Mouse (Mus musculus) lung, embryonic 14.5 days (tissue): Measurements from ENCODE around the gene Pglyrp1. TPM values are rescaled to one million over a fixed set of nuclear protein-coding genes. Genes with fewer than 3 reads are reported as not detected.

ENCODE experiments used
- ATAC-seq: fragments of 200-750 bp; cut with Nextera tagmentation; 2 replicates; pipeline ENCODE4 v1.8.0; 2017; ENCODE audit warnings: mild to moderate bottlenecking, moderate TSS enrichment, moderate library complexity; ENCODE audit not compliant: insufficient read depth
- DNase-seq: peaks from one replicate; pipeline ENCODE4 v3.0.0-alpha.2; 2015
- H3K27ac ChIP-seq: fragments of 300-500 bp; sonication (generic); 2 replicates; pipeline ENCODE4 v1.5.1; 2014; ENCODE audit warnings: low read depth, mild to moderate bottlenecking, moderate library complexity
- H3K27me3 ChIP-seq: fragments of 300-500 bp; sonication (generic); 2 replicates; pipeline ENCODE4 v1.6.1; 2014; ENCODE audit warnings: low read length, control low read depth; ENCODE audit not compliant: insufficient read depth
- H3K36me3 ChIP-seq: fragments of 300-500 bp; sonication (generic); 2 replicates; pipeline ENCODE4 v1.6.1; 2014; ENCODE audit warnings: control low read depth; ENCODE audit not compliant: insufficient read depth
- H3K4me1 ChIP-seq: fragments of 300-500 bp; sonication (generic); 2 replicates; pipeline ENCODE4 v1.6.1; 2014; ENCODE audit warnings: antibody characterized with exemption, control low read depth; ENCODE audit not compliant: insufficient read depth
- H3K4me2 ChIP-seq: fragments of 300-500 bp; sonication (generic); 2 replicates; pipeline ENCODE4 v1.6.1; 2014; ENCODE audit warnings: mild to moderate bottlenecking
- H3K4me3 ChIP-seq: fragments of 300-500 bp; sonication (generic); 2 replicates; pipeline ENCODE4 v1.5.1; 2014; ENCODE audit warnings: low read depth, low read length
- H3K9ac ChIP-seq: fragments of 300-500 bp; sonication (generic); 2 replicates; pipeline ENCODE4 v1.6.1; 2014
- H3K9me3 ChIP-seq: fragments of 300-500 bp; sonication (generic); 2 replicates; pipeline ENCODE4 v1.6.1; 2016; ENCODE audit warnings: low read depth, low read length, control low read depth
- CTCF ChIP-seq: IDR thresholded peaks from 2 replicates; pipeline ENCODE4 v1.5.1; 2016; ENCODE audit warnings: antibody characterized with exemption, low read depth
- WGBS: fragments of 180-500 bp; shearing (Covaris S2); extraction: QIAGEN DNeasy Blood & Tissue Kit; methylation state at CpG from one replicate; pipeline ENCODE4 v1.1.7; 2014; 5-methylcytosine and 5-hydroxymethylcytosine counted together
- polyA plus RNA-seq: library from polyadenylated mRNA; unstranded; fragments of >200 nt; fragmentation: Nextera tagmentation; extraction: Ambion mirVana; gene quantifications from 2 replicates; pipeline ENCODE4 v1.2.1, GENCODE M21; 2014

The Pglyrp1 gene
- polyA plus RNA-seq, 1 experiment from 2014 or later: 2.6 TPM

GRCm38 (mm10) chr7:18884745-18885422, 13.8 kb downstream of the Pglyrp1 start:
- no peak for DNase-seq
- H3K36me3 ChIP-seq: 0 out of 2 replicates have a peak, but pooled peaks cover 2% of the 10 kb centered on the region
- H3K4me2 ChIP-seq: no peak overlapping the region
- H3K9me3 ChIP-seq: no peaks in the 10 kb centered on the region
- no peaks in the 10 kb centered on the region for H3K4me1 ChIP-seq
- H3K4me3 ChIP-seq: no peak overlapping the region
- TF ChIP-seq CTCF: no peak
- peak overlapping the region; percentile 12; the same call in 1 of the 2 replicates for H3K27ac ChIP-seq
- ATAC-seq: peak; percentile 33; the same call in 1 of the 2 replicates
- WGBS: 50% methylated on average over 13 of the region's 13 CpGs
- no peak overlapping the region; the same call in 1 of the 2 replicates for H3K9ac ChIP-seq
- no peaks in the 10 kb centered on the region for H3K27me3 ChIP-seq

- no peak for TF ChIP-seq CTCF
- ATAC-seq (no peak), DNase-seq (no peak)
- Histone ChIP-seq H3K4me2 (no peak overlapping the region), H3K4me3 (no peak overlapping the region), H3K4me1 (no peaks in the 10 kb centered on the region), H3K27ac (no peak overlapping the region), H3K27me3 (no peaks in the 10 kb centered on the region), H3K36me3 (0 out of 2 replicates have a peak, but pooled peaks cover 2% of the 10 kb centered on the region), H3K9ac (no peak overlapping the region), H3K9me3 (no peaks in the 10 kb centered on the region)
- WGBS: 92% methylated on average over 1 of the region's 1 CpGs
Observed at GRCm38 (mm10) chr7:18886963-18887362, 15.8 kb downstream of the Pglyrp1 start.

- H3K27me3 ChIP-seq: peaks cover 8% of the 10 kb centered on the region
- H3K4me3 ChIP-seq: no peak overlapping the region
- peaks cover 9% of the 10 kb centered on the region for H3K4me1 ChIP-seq
- no peak for TF ChIP-seq CTCF
- ATAC-seq (no peak), DNase-seq (no peak)
- H3K9me3 ChIP-seq: no peaks in the 10 kb centered on the region
- no peak overlapping the region for H3K9ac ChIP-seq
- 0 out of 2 replicates have a peak, but pooled peaks cover 2% of the 10 kb centered on the region for H3K36me3 ChIP-seq
- H3K4me2 ChIP-seq: no peak overlapping the region
- 91% methylated on average over 8 of the region's 8 CpGs for WGBS
- H3K27ac ChIP-seq: no peak overlapping the region
Observed at GRCm38 (mm10) chr7:18890848-18891247, 19.7 kb downstream of the Pglyrp1 start.

- Histone ChIP-seq H3K36me3 (0 out of 2 replicates have a peak, but pooled peaks cover 2% of the 10 kb centered on the region), H3K9ac (peak overlapping the region; percentile 27; the same call in 1 of the 2 replicates), H3K4me2 (peak overlapping the region; percentile 76), H3K9me3 (no peaks in the 10 kb centered on the region), H3K4me1 (peaks cover 9% of the 10 kb centered on the region), H3K27me3 (peaks cover 8% of the 10 kb centered on the region), H3K4me3 (peak overlapping the region; percentile 31), H3K27ac (no peak overlapping the region)
- ATAC-seq (peak; percentile 50), DNase-seq (peak; percentile 95)
- TF ChIP-seq CTCF: peak; percentile 99
- 18% methylated on average over 33 of the region's 33 CpGs for WGBS
Observed at GRCm38 (mm10) chr7:18891872-18892599, 20.9 kb downstream of the Pglyrp1 start.

- Histone ChIP-seq H3K9me3 (no peaks in the 10 kb centered on the region), H3K4me1 (peaks cover 9% of the 10 kb centered on the region), H3K4me3 (peak overlapping the region; percentile 31; the same call in 1 of the 2 replicates), H3K36me3 (peaks cover 6% of the 10 kb centered on the region; the same call in 1 of the 2 replicates), H3K9ac (no peak overlapping the region), H3K27me3 (peaks cover 8% of the 10 kb centered on the region), H3K4me2 (peak overlapping the region; percentile 76), H3K27ac (no peak overlapping the region)
- ATAC-seq: peak; percentile 23; the same call in 1 of the 2 replicates
- WGBS: 28% methylated on average over 27 of the region's 27 CpGs
- DNase-seq: no peak
- no peak for TF ChIP-seq CTCF
Observed at GRCm38 (mm10) chr7:18893009-18893408, 21.9 kb downstream of the Pglyrp1 start.

- peaks cover 9% of the 10 kb centered on the region; the same call in 1 of the 2 replicates for H3K36me3 ChIP-seq
- peak overlapping the region; percentile 50 for H3K9ac ChIP-seq
- peak overlapping the region; percentile 37 for H3K4me3 ChIP-seq
- 1% methylated on average over 41 of the region's 41 CpGs for WGBS
- H3K4me2 ChIP-seq: peak overlapping the region; percentile 76
- H3K27ac ChIP-seq: no peak overlapping the region
- peak; percentile 69 for DNase-seq
- peaks cover 9% of the 10 kb centered on the region for H3K4me1 ChIP-seq
- H3K9me3 ChIP-seq: no peaks in the 10 kb centered on the region
- ATAC-seq: peak; percentile 60
- TF ChIP-seq CTCF: no peak
- peaks cover 8% of the 10 kb centered on the region for H3K27me3 ChIP-seq
Observed at GRCm38 (mm10) chr7:18893651-18894430, 22.7 kb downstream of the Pglyrp1 start.
